Mouse (Mus musculus): Measurements from ENCODE around the gene Supt16. TPM values are rescaled to one million over a fixed set of nuclear protein-coding genes. Genes with fewer than 3 reads are reported as not detected.

The Supt16 gene
- total RNA-seq, 2 experiments from 2014 or later, result 71.3 to 73.2 TPM

GRCm38 (mm10) chr14:52149888-52150287, 47.3 kb downstream of the Supt16 start:
- intact Hi-C loops (cut with DNase I), result no loop called here
- DNase-seq, result no peak

- intact Hi-C loops (cut with DNase I), result no loop called here
- DNase-seq, result no peak
Observed at GRCm38 (mm10) chr14:52146540-52146939, 50.7 kb downstream of the Supt16 start.

GRCm38 (mm10) chr14:52144165-52144564, 53.1 kb downstream of the Supt16 start:
- intact Hi-C loops (cut with DNase I), result no loop called here
- DNase-seq, result no peak

- DNase-seq, result no peak
- intact Hi-C loops (cut with DNase I), result no loop called here
Observed at GRCm38 (mm10) chr14:52141445-52142127, 55.6 kb downstream of the Supt16 start.

GRCm38 (mm10) chr14:52140577-52141444, 56.4 kb downstream of the Supt16 start:
- DNase-seq, result no peak

GRCm38 (mm10) chr14:52133584-52133983, 63.6 kb downstream of the Supt16 start:
- DNase-seq, result no peak
- intact Hi-C loops (cut with DNase I), result no loop called here

More at GRCm38 (mm10) chr14:52140577-52141444, 56.4 kb downstream of the Supt16 start:
- intact Hi-C loops (cut with DNase I), result no loop called here

- DNase-seq, result no peak
- intact Hi-C loops (cut with DNase I), result loop anchor here (1.0 kb wide), 1 partner anchor 65 kb away; no protein-coding TSS in a partner anchor
Observed at GRCm38 (mm10) chr14:52124636-52125035, 72.6 kb downstream of the Supt16 start.

- DNase-seq, result peak; percentile 70
- intact Hi-C loops (cut with DNase I), result loop anchor here (1.0 kb wide), 1 partner anchor 65 kb away; no protein-coding TSS in a partner anchor
Observed at GRCm38 (mm10) chr14:52123918-52124317, 73.3 kb downstream of the Supt16 start.

GRCm38 (mm10) chr14:52120169-52120568, 77.0 kb downstream of the Supt16 start:
- intact Hi-C loops (cut with DNase I), result no loop called here
- DNase-seq, result no peak

- intact Hi-C loops (cut with DNase I), result no loop called here
- DNase-seq, result peak; percentile 68
Observed at GRCm38 (mm10) chr14:52118823-52119608, 78.2 kb downstream of the Supt16 start.

GRCm38 (mm10) chr14:52118456-52118822, 78.8 kb downstream of the Supt16 start:
- peak; percentile 13 for DNase-seq
- intact Hi-C loops (cut with DNase I), result no loop called here

GRCm38 (mm10) chr14:52117241-52117640, 80.0 kb downstream of the Supt16 start:
- intact Hi-C loops (cut with DNase I), result no loop called here
- no peak for DNase-seq

- intact Hi-C loops (cut with DNase I), result no loop called here
- DNase-seq, result no peak
Observed at GRCm38 (mm10) chr14:52114101-52114500, 83.1 kb downstream of the Supt16 start.

Other genes starting within 250 kb of the Supt16 start
- gene Arhgef40, start 212.7 kb downstream of the Supt16 start, total RNA-seq (2021), result 10 to 100 TPM; 59.8 to 68.1 TPM
- under 1 TPM in 1 of 2 experiments, not detected in 1; 0.38 TPM for gene Tmem253, start 181.8 kb downstream of the Supt16 start, total RNA-seq (2021)
- gene Zfp219, start 176.7 kb downstream of the Supt16 start, total RNA-seq (2021), result 10 to 100 TPM; 32.3 to 36.7 TPM
- gene Olfr221, start 155.0 kb downstream of the Supt16 start, total RNA-seq (2021), result not detected
- 100 to 1,000 TPM; 220 to 223 TPM for gene Hnrnpc, start 93.4 kb downstream of the Supt16 start, total RNA-seq (2021)
- gene Rpgrip1, start 86.7 kb downstream of the Supt16 start, total RNA-seq (2021), result 1 to 10 TPM; 2.3 to 2.5 TPM
- 100 to 1,000 TPM; 142 to 154 TPM for gene Chd8, start 60.4 kb upstream of the Supt16 start, total RNA-seq (2021)
- 10 to 100 TPM; 48.0 to 56.4 TPM for gene Tox4, start 81.7 kb upstream of the Supt16 start, total RNA-seq (2021)
- 10 to 100 TPM; 38.3 to 40.8 TPM for gene Rab2b, start 82.1 kb upstream of the Supt16 start, total RNA-seq (2021)
- gene Mettl3, start 107.7 kb upstream of the Supt16 start, total RNA-seq (2021), result 10 to 100 TPM; 39.2 to 47.4 TPM
- 10 to 100 TPM; 45.9 to 48.7 TPM for gene Sall2, start 131.3 kb upstream of the Supt16 start, total RNA-seq (2021)
- gene Olfr1513, start 159.0 kb upstream of the Supt16 start, total RNA-seq (2021), result not detected
- not detected for gene Olfr1512, start 181.8 kb upstream of the Supt16 start, total RNA-seq (2021)
- not detected for gene Olfr1511, start 200.0 kb upstream of the Supt16 start, total RNA-seq (2021)
- gene Olfr1510, start 217.0 kb upstream of the Supt16 start, total RNA-seq (2021), result not detected
- gene Olfr1509, start 245.6 kb upstream of the Supt16 start, total RNA-seq (2021), result not detected

Measured in left cerebral cortex, postnatal 4 days (tissue).